Mouse (Mus musculus): ENCODE measurements around the gene Gbp5. TPM values are rescaled to one million over a fixed set of nuclear protein-coding genes. Genes with fewer than 3 reads are reported as not detected.

Gbp5 gene
- polyA plus RNA-seq, 1 experiment, result not detected

DNA sequence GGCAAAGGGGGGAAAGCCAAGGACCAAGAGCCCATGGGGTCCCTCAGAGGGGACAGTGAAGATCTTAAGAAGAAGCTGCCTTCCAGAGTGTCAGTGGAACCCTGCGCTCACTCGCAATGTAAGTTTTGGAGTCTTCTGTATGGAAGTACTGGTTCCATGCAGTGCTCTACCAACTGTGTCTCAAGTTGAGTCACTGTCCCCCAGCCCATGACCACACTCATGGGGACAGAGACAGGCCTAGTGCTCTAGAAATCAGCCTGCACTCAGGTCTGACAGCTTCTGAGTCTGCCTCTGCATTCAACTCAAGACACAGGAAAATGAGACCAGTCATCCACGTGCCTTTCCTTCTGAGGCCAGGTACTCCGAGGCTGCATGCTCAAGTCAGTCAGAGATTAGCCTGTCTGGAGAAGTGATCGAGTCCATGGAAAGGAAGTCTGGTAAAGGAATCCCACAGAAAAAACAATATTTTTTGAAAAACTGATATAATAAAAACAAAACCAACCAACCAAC is 1.4 kb downstream of the Gbp5 start:
- Histone ChIP-seq H3K36me3 (ENCODE audit: control insufficient read depth) (no peaks in the 10 kb centered on the region), H3K4me3 (replicated peaks) (no peak overlapping the region), H3K9me3 (ENCODE audit: control insufficient read depth, low read length) (no peaks in the 10 kb centered on the region), H3K4me1 (ENCODE audit: control insufficient read depth) (no peaks in the 10 kb centered on the region), H3K27me3 (ENCODE audit: control insufficient read depth) (0 out of 2 replicates have a peak, but pooled peaks cover 2% of the 10 kb centered on the region)
- TF ChIP-seq GATA1 (IDR thresholded peaks at IDR 0.05; ENCODE audit: low read length), result no peak
- TF ChIP-seq TAL1 (IDR thresholded peaks at IDR 0.05; ENCODE audit: low read length), result no peak

GRCm38 (mm10) chr3:142496113-142497101 is 2.6 kb downstream of the Gbp5 start:
- no peaks in the 10 kb centered on the region for H3K4me1 ChIP-seq (ENCODE audit: control insufficient read depth)
- TF ChIP-seq GATA1 (IDR thresholded peaks at IDR 0.05; ENCODE audit: low read length) (no peak), TAL1 (IDR thresholded peaks at IDR 0.05; ENCODE audit: low read length) (no peak)
- H3K4me3 ChIP-seq (replicated peaks), result no peak overlapping the region
- H3K9me3 ChIP-seq (ENCODE audit: control insufficient read depth, low read length), result no peaks in the 10 kb centered on the region
- 0 out of 2 replicates have a peak, but pooled peaks cover 2% of the 10 kb centered on the region for H3K27me3 ChIP-seq (ENCODE audit: control insufficient read depth)
- no peaks in the 10 kb centered on the region for H3K36me3 ChIP-seq (ENCODE audit: control insufficient read depth)

- TF ChIP-seq GATA1 (IDR thresholded peaks at IDR 0.05; ENCODE audit: low read length) (no peak), TAL1 (IDR thresholded peaks at IDR 0.05; ENCODE audit: low read length) (no peak)
- H3K4me1 ChIP-seq (ENCODE audit: control insufficient read depth), result no peaks in the 10 kb centered on the region
- no peak overlapping the region for H3K4me3 ChIP-seq (replicated peaks)
- no peaks in the 10 kb centered on the region for H3K9me3 ChIP-seq (ENCODE audit: control insufficient read depth, low read length)
- H3K36me3 ChIP-seq (ENCODE audit: control insufficient read depth), result no peaks in the 10 kb centered on the region
- H3K27me3 ChIP-seq (ENCODE audit: control insufficient read depth), result 0 out of 2 replicates have a peak, but pooled peaks cover 2% of the 10 kb centered on the region
Observed at GRCm38 (mm10) chr3:142497123-142497841, 3.5 kb downstream of the Gbp5 start.

DNA sequence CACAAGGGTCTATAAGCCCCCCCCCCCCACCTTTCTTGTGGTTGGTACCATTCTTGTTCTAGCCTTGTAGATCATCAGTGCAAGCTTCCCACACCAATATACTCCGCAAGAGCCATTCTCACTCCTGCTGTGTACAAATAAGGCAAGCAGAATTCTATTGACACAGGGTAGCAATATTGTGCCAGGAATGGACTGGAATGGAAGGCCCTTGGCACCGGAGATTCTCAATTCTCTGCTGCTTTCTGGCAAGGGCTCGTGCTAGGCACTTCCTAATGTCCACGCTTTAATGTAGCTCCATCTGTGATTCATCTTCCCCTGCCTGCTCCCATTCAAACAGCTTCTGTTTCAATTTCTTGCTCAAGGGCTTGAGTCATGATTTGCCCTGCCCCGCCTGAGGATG is 5.2 kb downstream of the Gbp5 start:
- Histone ChIP-seq H3K4me1 (ENCODE audit: control insufficient read depth) (no peaks in the 10 kb centered on the region), H3K27me3 (ENCODE audit: control insufficient read depth) (0 out of 2 replicates have a peak, but pooled peaks cover 2% of the 10 kb centered on the region), H3K4me3 (replicated peaks) (no peak overlapping the region), H3K9me3 (ENCODE audit: control insufficient read depth, low read length) (no peaks in the 10 kb centered on the region), H3K36me3 (ENCODE audit: control insufficient read depth) (no peaks in the 10 kb centered on the region)
- TF ChIP-seq TAL1 (IDR thresholded peaks at IDR 0.05; ENCODE audit: low read length) (no peak), GATA1 (IDR thresholded peaks at IDR 0.05; ENCODE audit: low read length) (no peak)

DNA sequence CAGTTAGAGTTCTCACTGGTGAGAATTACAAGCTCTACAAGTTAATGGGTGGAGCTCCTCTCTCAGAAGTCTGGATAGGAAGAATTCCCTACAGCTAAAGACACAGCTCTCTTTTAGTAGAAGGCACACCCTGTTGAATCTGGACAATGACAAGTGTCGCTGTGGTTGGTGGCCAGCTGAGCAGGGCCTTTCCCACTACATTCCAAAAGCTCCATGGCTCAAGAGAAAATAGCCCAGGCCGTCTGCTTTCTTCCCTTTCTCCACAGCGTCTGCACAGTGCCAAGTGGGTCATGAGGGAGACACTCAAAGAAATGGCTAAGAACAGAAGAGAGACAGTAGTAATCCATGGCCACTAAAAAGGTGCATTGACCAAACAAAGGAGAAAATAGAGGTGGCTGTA is 34.3 kb downstream of the Gbp5 start:
- Histone ChIP-seq H3K27me3 (ENCODE audit: control insufficient read depth) (peaks cover 5% of the 10 kb centered on the region), H3K9me3 (ENCODE audit: control insufficient read depth, low read length) (no peaks in the 10 kb centered on the region), H3K36me3 (ENCODE audit: control insufficient read depth) (no peaks in the 10 kb centered on the region), H3K4me1 (ENCODE audit: control insufficient read depth) (peaks cover 26% of the 10 kb centered on the region), H3K4me3 (replicated peaks) (no peak overlapping the region)
- TF ChIP-seq TAL1 (IDR thresholded peaks at IDR 0.05; ENCODE audit: low read length), result no peak

DNA sequence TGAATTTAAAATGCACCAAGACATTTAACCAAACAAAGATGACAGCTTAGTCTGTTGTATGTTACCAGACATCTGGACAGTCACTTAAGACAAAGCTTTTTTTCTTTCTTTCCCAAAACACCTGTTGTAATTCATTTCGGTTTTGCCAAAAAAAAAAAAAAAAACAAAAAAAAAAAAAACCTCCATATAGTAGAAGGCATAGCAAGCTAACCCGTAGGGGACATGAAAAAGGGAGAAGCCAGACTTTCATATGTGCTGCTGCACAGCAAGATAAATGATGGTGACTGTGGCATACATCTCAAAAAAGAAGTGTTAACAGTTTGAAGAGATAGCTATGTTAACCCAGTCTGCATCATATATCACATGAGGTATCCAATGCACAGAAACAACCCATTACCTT is 35.8 kb downstream of the Gbp5 start:
- H3K4me1 ChIP-seq (ENCODE audit: control insufficient read depth), result peaks cover 31% of the 10 kb centered on the region
- H3K4me3 ChIP-seq (replicated peaks), result peak overlapping the region; percentile 71
- TF ChIP-seq TAL1 (IDR thresholded peaks at IDR 0.05; ENCODE audit: low read length) (no peak), GATA1 (IDR thresholded peaks at IDR 0.05; ENCODE audit: low read length) (no peak)
- H3K27me3 ChIP-seq (ENCODE audit: control insufficient read depth), result peaks cover 5% of the 10 kb centered on the region
- H3K36me3 ChIP-seq (ENCODE audit: control insufficient read depth), result no peaks in the 10 kb centered on the region
- no peaks in the 10 kb centered on the region for H3K9me3 ChIP-seq (ENCODE audit: control insufficient read depth, low read length)

GRCm38 (mm10) chr3:142530087-142530953 is 36.5 kb downstream of the Gbp5 start, which contains the start of gene Gbp7:
TSS of gene Gbp7 (plus strand) at chr3:142530342.
- H3K36me3 ChIP-seq (ENCODE audit: control insufficient read depth), result no peaks in the 10 kb centered on the region
- peaks cover 5% of the 10 kb centered on the region for H3K27me3 ChIP-seq (ENCODE audit: control insufficient read depth)
- H3K4me3 ChIP-seq (replicated peaks), result peak within 1 kb of the TSS; percentile 71
- TF ChIP-seq GATA1 (IDR thresholded peaks at IDR 0.05; ENCODE audit: low read length) (no peak), TAL1 (IDR thresholded peaks at IDR 0.05; ENCODE audit: low read length) (no peak)
- peaks cover 34% of the 10 kb centered on the region for H3K4me1 ChIP-seq (ENCODE audit: control insufficient read depth)
- no peaks in the 10 kb centered on the region for H3K9me3 ChIP-seq (ENCODE audit: control insufficient read depth, low read length)

DNA sequence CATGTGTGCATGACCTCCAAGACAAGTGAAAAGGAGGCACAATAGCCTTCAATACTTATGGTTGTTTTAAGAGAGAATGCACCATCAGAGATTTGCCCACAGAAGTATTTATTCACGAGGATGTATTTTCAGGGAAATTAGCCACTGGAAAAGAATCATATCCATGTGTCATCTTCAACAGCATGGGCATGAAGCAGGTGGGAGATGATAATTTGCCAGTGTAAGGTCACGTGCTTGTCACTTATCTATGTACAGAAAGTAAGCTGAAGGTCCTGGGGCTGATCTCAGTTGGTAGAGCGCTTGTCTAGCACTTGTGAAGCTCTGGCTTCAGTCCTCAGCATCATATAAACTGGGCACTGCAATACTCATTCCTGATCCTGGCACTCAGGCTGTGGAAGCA is 37.8 kb downstream of the Gbp5 start:
- peak overlapping the region; percentile 41 for H3K4me3 ChIP-seq (replicated peaks)
- H3K27me3 ChIP-seq (ENCODE audit: control insufficient read depth), result peaks cover 5% of the 10 kb centered on the region
- TF ChIP-seq GATA1 (IDR thresholded peaks at IDR 0.05; ENCODE audit: low read length) (no peak), TAL1 (IDR thresholded peaks at IDR 0.05; ENCODE audit: low read length) (no peak)
- peaks cover 34% of the 10 kb centered on the region for H3K4me1 ChIP-seq (ENCODE audit: control insufficient read depth)
- H3K9me3 ChIP-seq (ENCODE audit: control insufficient read depth, low read length), result no peaks in the 10 kb centered on the region
- no peaks in the 10 kb centered on the region for H3K36me3 ChIP-seq (ENCODE audit: control insufficient read depth)
